Mouse (Mus musculus): ENCODE data around the gene Git1. TPM values are rescaled to one million over a fixed set of nuclear protein-coding genes. Genes with fewer than 3 reads are reported as not detected.

Git1 gene
- polyA plus RNA-seq, 1 experiment: 119 TPM

GRCm38 (mm10) chr11:77501392-77501791 is 8.0 kb downstream of the Git1 start:
- 19% methylated on average over 5 of the region's 5 CpGs for WGBS
- Histone ChIP-seq H3K4me3 (ENCODE audit: low read depth, low read length) (no peak overlapping the region), H3K27ac (ENCODE audit: insufficient read depth, low read depth, low read length) (no peak overlapping the region), H3K4me1 (ENCODE audit: control insufficient read depth, insufficient read depth, insufficient read length, low read length) (peaks cover 44% of the 10 kb centered on the region), H3K27me3 (ENCODE audit: control insufficient read depth, insufficient read depth, low read length) (no peaks in the 10 kb centered on the region), H3K36me3 (ENCODE audit: control insufficient read depth, insufficient read depth, low read length) (peaks cover 46% of the 10 kb centered on the region)
- TF ChIP-seq POLR2A (IDR thresholded peaks at IDR 0.05; ENCODE audit: low read depth, low read length): no peak
- TF ChIP-seq CTCF (IDR thresholded peaks at IDR 0.05; ENCODE audit: extremely low read depth, insufficient read length, insufficient replicate concordance, low read depth, low read length): peak; percentile 87; the same call in 1 of the 2 replicates

- peaks cover 47% of the 10 kb centered on the region for H3K4me1 ChIP-seq (ENCODE audit: control insufficient read depth, insufficient read depth, insufficient read length, low read length)
- no peak overlapping the region for H3K4me3 ChIP-seq (ENCODE audit: low read depth, low read length)
- 91% methylated on average over 4 of the region's 4 CpGs for WGBS
- TF ChIP-seq CTCF (IDR thresholded peaks at IDR 0.05; ENCODE audit: extremely low read depth, insufficient read length, insufficient replicate concordance, low read depth, low read length) (no peak), POLR2A (IDR thresholded peaks at IDR 0.05; ENCODE audit: low read depth, low read length) (no peak)
- H3K27ac ChIP-seq (ENCODE audit: insufficient read depth, low read depth, low read length): no peak overlapping the region
- peaks cover 52% of the 10 kb centered on the region for H3K36me3 ChIP-seq (ENCODE audit: control insufficient read depth, insufficient read depth, low read length)
- no peaks in the 10 kb centered on the region for H3K27me3 ChIP-seq (ENCODE audit: control insufficient read depth, insufficient read depth, low read length)
Observed at GRCm38 (mm10) chr11:77501971-77502370, 8.6 kb downstream of the Git1 start.

- no peak for TF ChIP-seq CTCF (IDR thresholded peaks at IDR 0.05; ENCODE audit: extremely low read depth, insufficient read length, insufficient replicate concordance, low read depth, low read length)
- TF ChIP-seq POLR2A (IDR thresholded peaks at IDR 0.05; ENCODE audit: low read depth, low read length): no peak
- peaks cover 47% of the 10 kb centered on the region for H3K4me1 ChIP-seq (ENCODE audit: control insufficient read depth, insufficient read depth, insufficient read length, low read length)
- no peak overlapping the region for H3K4me3 ChIP-seq (ENCODE audit: low read depth, low read length)
- peaks cover 56% of the 10 kb centered on the region for H3K36me3 ChIP-seq (ENCODE audit: control insufficient read depth, insufficient read depth, low read length)
- no peak overlapping the region for H3K27ac ChIP-seq (ENCODE audit: insufficient read depth, low read depth, low read length)
- 88% methylated on average over 6 of the region's 6 CpGs for WGBS
- H3K27me3 ChIP-seq (ENCODE audit: control insufficient read depth, insufficient read depth, low read length): no peaks in the 10 kb centered on the region
Observed at GRCm38 (mm10) chr11:77502481-77502880, 9.1 kb downstream of the Git1 start.

GRCm38 (mm10) chr11:77503511-77503910 is 10.1 kb downstream of the Git1 start:
- no peaks in the 10 kb centered on the region for H3K27me3 ChIP-seq (ENCODE audit: control insufficient read depth, insufficient read depth, low read length)
- H3K4me1 ChIP-seq (ENCODE audit: control insufficient read depth, insufficient read depth, insufficient read length, low read length): peaks cover 42% of the 10 kb centered on the region
- TF ChIP-seq POLR2A (IDR thresholded peaks at IDR 0.05; ENCODE audit: low read depth, low read length) (no peak), CTCF (IDR thresholded peaks at IDR 0.05; ENCODE audit: extremely low read depth, insufficient read length, insufficient replicate concordance, low read depth, low read length) (no peak)
- WGBS: 82% methylated on average over 3 of the region's 3 CpGs
- no peak overlapping the region for H3K4me3 ChIP-seq (ENCODE audit: low read depth, low read length)
- H3K27ac ChIP-seq (ENCODE audit: insufficient read depth, low read depth, low read length): no peak overlapping the region
- peaks cover 57% of the 10 kb centered on the region for H3K36me3 ChIP-seq (ENCODE audit: control insufficient read depth, insufficient read depth, low read length)

- Histone ChIP-seq H3K27ac (ENCODE audit: insufficient read depth, low read depth, low read length) (peak overlapping the region; percentile 91), H3K4me3 (ENCODE audit: low read depth, low read length) (no peak overlapping the region), H3K4me1 (ENCODE audit: control insufficient read depth, insufficient read depth, insufficient read length, low read length) (peaks cover 39% of the 10 kb centered on the region), H3K27me3 (ENCODE audit: control insufficient read depth, insufficient read depth, low read length) (no peaks in the 10 kb centered on the region), H3K36me3 (ENCODE audit: control insufficient read depth, insufficient read depth, low read length) (peaks cover 56% of the 10 kb centered on the region)
- WGBS: 94% methylated on average over 19 of the region's 19 CpGs
- TF ChIP-seq POLR2A (IDR thresholded peaks at IDR 0.05; ENCODE audit: low read depth, low read length): no peak
- TF ChIP-seq CTCF (IDR thresholded peaks at IDR 0.05; ENCODE audit: extremely low read depth, insufficient read length, insufficient replicate concordance, low read depth, low read length): no peak
Observed at GRCm38 (mm10) chr11:77504377-77504776, 11.0 kb downstream of the Git1 start.

GRCm38 (mm10) chr11:77505291-77505980 is 12.1 kb downstream of the Git1 start:
- Histone ChIP-seq H3K27me3 (ENCODE audit: control insufficient read depth, insufficient read depth, low read length) (no peaks in the 10 kb centered on the region), H3K4me1 (ENCODE audit: control insufficient read depth, insufficient read depth, insufficient read length, low read length) (peaks cover 36% of the 10 kb centered on the region), H3K4me3 (ENCODE audit: low read depth, low read length) (peak overlapping the region; percentile 48), H3K36me3 (ENCODE audit: control insufficient read depth, insufficient read depth, low read length) (peaks cover 46% of the 10 kb centered on the region), H3K27ac (ENCODE audit: insufficient read depth, low read depth, low read length) (peak overlapping the region; percentile 99)
- TF ChIP-seq POLR2A (IDR thresholded peaks at IDR 0.05; ENCODE audit: low read depth, low read length): no peak; the same call in 1 of the 2 replicates
- TF ChIP-seq CTCF (IDR thresholded peaks at IDR 0.05; ENCODE audit: extremely low read depth, insufficient read length, insufficient replicate concordance, low read depth, low read length): no peak
- WGBS: 52% methylated on average over 22 of the region's 22 CpGs

- no peak for TF ChIP-seq CTCF (IDR thresholded peaks at IDR 0.05; ENCODE audit: extremely low read depth, insufficient read length, insufficient replicate concordance, low read depth, low read length)
- TF ChIP-seq POLR2A (IDR thresholded peaks at IDR 0.05; ENCODE audit: low read depth, low read length): no peak
- WGBS: 27% methylated on average over 14 of the region's 14 CpGs
Observed at GRCm38 (mm10) chr11:77506273-77506672, 12.9 kb downstream of the Git1 start.

More at GRCm38 (mm10) chr11:77506273-77506672, 12.9 kb downstream of the Git1 start:
- H3K27me3 ChIP-seq (ENCODE audit: control insufficient read depth, insufficient read depth, low read length): no peaks in the 10 kb centered on the region
- peak overlapping the region; percentile 99 for H3K27ac ChIP-seq (ENCODE audit: insufficient read depth, low read depth, low read length)
- H3K36me3 ChIP-seq (ENCODE audit: control insufficient read depth, insufficient read depth, low read length): peaks cover 44% of the 10 kb centered on the region
- H3K4me1 ChIP-seq (ENCODE audit: control insufficient read depth, insufficient read depth, insufficient read length, low read length): peaks cover 34% of the 10 kb centered on the region
- peak overlapping the region; percentile 5; the same call in 1 of the 2 replicates for H3K4me3 ChIP-seq (ENCODE audit: low read depth, low read length)

Data from small intestine, adult 2 months (tissue).